Mouse (Mus musculus) urinary bladder, postnatal 36 days (tissue): ENCODE measurements around the gene Gxylt1.
"Not testable (repeated sequence)": the region's sequence is repeated elsewhere in the genome, so short reads cannot be mapped to it uniquely, and the experiment has no call there.

Experiments used
- DNase-seq, 2 experiments: peaks; one replicate each; pipeline ENCODE4 v3.0.0; 2022; ENCODE audit warnings: low spot score in 2 of 2, mixed read lengths in 1 of 2

Gene Gxylt1

DNA sequence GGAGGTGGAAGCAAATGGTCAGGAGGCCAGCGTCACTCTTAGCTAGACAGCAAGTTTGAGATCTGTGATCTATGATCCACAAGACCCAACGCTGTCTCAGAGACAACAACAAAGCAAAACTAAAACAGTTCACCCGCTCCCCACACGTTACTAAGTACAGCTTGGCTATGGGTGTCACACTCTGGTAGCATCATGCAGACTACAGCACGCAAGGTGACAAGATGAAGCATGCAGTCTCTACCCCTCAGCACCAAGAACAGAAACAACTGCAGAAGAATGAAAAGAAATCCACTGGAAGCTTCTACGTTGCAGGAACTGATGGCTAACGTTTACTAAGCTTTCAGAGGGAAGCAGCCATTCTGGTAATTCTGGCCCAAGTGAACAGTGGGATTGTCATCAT is 11.4 kb downstream of the Gxylt1 start:
- DNase-seq, result no peak

GRCm38 (mm10) chr15:93262818-93263217 is 12.2 kb downstream of the Gxylt1 start:
- no peak for DNase-seq

DNA sequence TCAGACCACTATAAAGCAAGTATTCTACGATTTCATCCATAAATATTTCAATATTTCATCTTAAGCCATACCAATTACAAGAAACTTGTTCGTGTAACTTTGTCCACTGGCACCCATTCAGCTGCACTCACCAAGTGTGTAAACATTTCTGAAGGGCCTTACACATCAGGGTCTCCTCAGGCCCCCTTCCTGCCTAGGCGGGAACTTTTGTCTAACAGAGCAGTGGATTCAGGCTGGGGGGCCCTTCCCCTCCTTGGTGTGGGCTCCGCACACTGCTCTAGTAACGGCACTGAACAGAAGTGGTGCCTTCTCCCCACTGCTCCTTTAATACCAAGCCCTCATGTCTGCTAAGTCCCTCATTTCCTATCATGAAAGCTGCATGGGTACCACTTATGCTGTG is 12.7 kb downstream of the Gxylt1 start:
- DNase-seq, result no peak

- DNase-seq, result no peak
Observed at GRCm38 (mm10) chr15:93259933-93260332, 15.0 kb downstream of the Gxylt1 start.

DNA sequence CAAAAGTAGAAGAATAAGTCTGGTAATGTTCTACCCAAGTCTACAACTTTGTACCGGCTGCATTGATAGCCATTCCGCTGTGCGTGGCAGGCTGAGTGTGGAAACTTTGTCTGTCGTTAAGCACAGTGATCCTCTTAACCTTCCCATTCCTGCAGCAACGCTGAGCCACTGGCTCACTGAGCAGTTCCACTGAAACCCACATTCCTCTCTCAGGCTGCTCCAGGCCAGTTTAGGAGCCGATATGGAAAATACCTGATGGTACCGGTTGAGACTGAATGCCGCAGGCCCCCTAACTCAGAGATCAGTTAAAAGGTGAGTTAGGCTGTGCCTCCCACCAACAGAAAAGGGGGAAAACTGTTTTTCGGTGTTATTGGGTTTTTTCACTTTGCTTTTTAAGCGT is 19.7 kb downstream of the Gxylt1 start:
- DNase-seq, result no peak

DNA sequence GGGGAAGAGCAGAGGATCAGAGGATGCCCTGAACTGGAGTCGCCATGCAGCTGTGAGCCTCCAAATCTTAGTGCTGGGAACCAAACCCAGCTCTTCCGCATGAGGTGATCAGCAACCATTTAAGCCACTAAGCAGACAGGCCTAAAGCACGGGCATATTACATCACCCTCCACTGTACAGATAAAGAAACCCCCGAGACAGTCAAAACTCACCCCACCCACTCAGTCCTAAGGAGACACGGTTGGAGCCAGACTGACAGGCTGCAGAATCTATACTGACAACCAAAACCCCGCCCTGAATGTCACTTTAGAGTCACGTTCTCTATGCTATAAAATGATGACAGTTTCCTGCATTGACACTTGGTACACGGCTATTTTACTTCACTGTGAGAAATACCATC is 21.8 kb downstream of the Gxylt1 start:
- no peak for DNase-seq

- no peak for DNase-seq
Observed at GRCm38 (mm10) chr15:93252396-93252795, 22.6 kb downstream of the Gxylt1 start.

- DNase-seq, result no peak
Observed at GRCm38 (mm10) chr15:93251553-93252250, 23.3 kb downstream of the Gxylt1 start.

GRCm38 (mm10) chr15:93243202-93243601 is 31.8 kb downstream of the Gxylt1 start:
- no peak for DNase-seq

DNA sequence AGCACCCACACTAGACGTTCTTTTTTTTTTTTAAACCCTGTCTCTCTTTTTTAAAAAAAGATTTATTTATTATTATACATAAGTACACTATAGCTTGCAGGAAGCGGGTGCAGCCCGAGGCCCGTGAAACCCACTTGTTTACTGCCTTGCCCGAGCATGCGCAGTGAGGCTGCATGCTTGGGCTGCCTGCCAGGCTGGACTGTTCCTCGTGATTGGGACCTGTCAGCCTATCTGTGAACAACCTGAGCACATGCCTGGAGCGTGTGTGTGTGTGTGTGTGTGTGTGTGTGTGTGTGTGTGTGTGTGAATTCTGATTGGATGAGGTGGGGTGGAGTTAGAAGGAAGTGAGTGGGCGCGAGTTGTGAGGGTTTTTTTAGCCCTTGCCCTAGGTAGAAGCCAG is 38.5 kb downstream of the Gxylt1 start:
- DNase-seq, result not testable (repeated sequence)

DNA sequence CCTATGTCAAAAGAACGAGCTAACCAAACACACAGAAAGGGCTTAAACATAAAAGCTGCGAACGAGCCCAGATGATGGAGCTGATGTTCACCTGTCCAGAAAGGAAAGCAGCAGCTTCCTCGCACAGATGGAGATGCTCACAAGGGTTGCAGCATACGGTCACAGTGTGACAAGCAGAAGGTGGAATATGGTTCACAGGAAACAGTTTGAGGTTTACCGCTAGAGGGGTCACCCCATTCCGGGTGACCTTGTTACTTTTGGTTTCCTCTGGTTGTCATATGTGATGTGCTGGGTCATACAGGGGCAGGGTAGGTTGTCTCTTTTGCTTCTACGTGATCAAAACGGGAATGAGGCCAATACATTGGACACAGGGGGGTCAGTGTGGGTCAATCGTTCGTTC is 46.0 kb downstream of the Gxylt1 start:
- DNase-seq, result no peak

DNA sequence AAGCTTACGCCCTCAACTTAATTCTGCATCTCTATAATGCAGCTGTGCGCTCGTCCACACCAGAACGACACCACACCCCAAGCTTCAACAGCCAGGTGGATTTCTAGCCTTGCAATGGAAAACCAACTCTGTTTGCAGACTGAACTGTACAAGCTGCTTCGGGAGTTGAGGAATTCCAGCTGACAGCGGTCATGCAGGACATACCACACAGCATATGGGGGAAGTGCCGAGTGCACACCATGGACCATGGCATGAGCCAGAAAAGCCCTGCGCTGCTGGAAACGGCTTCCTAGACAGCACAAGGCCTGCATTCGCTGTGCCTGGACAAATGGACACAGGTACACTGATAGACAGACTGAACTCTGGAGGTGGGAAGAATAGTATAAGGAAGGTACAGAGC is 46.6 kb downstream of the Gxylt1 start:
- DNase-seq, result no peak

DNA sequence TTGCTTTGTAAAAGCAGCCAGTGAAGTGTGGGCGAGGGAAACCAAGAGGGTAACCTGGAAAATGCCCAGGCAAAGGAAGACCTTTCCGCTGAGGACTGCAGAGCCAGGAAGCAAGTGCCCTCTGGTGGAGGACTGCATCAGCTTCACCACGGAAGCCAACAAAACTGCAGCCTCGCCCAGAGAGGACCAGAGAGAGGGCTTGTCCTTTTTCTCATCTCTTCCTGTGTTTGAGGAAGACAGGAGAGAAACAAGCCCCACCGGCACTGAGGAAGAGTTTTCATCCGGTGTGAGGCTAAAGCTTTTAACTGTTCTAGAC is 47.3 kb downstream of the Gxylt1 start:
- DNase-seq, result peak in 1 of 2 experiments; percentile 20

GRCm38 (mm10) chr15:93226930-93227763 is 47.8 kb downstream of the Gxylt1 start:
- DNase-seq, result no peak

- no peak for DNase-seq
Observed at GRCm38 (mm10) chr15:93222475-93222874, 52.5 kb downstream of the Gxylt1 start.

- no peak for DNase-seq
Observed at GRCm38 (mm10) chr15:93212617-93213016, 62.4 kb downstream of the Gxylt1 start.

- no peak for DNase-seq
Observed at GRCm38 (mm10) chr15:93204861-93205260, 70.1 kb downstream of the Gxylt1 start.

DNA sequence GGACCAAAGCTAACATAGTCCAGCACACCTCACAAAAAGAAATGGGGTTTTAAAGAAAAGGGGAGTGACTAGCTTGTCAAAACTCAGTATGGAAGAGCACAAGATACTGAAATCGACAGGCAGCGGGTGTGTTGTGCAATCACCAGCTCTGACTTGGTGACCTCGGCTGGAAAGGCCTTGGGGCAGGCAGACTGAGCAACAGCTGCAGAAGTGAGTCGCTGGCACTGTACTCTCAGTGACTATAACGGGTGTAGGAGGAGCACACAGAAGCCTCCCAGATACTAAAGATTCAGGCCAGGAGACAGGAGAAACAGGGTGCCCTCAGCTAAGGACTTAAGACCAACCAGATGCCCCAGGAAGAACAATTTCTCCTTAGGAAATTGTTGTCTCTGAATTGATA is 73.0 kb downstream of the Gxylt1 start:
- DNase-seq, result peak in 1 of 2 experiments; percentile 6

- DNase-seq, result no peak
Observed at GRCm38 (mm10) chr15:93191387-93192145, 83.4 kb downstream of the Gxylt1 start.
